Mouse (Mus musculus): Measurements from ENCODE around the gene Proser3. TPM values are rescaled to one million over a fixed set of nuclear protein-coding genes. Genes with fewer than 3 reads are reported as not detected.

Proser3 gene
- polyA plus RNA-seq, 1 experiment from 2014 or later = 17.7 TPM

DNA sequence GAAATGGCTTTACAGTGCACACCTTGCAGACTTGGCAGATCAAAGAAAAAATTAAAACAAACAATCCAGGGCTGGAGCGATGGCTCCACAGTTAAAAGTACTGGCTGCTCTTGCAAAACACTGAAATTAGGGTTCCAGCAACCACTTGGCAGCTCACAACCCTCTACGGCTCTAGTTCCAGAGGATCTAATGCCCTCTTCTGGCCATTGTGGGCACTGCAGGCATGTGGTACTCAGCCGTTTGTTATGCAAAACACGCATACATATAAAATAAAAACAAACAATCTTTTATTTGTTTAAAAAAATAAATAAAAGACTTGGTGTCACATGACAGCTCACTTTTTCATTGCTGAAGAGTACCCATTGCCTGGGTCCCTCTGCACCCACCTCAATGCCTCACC, 59.3 kb downstream of the Proser3 start:
- Histone ChIP-seq H3K4me1 (no peaks in the 10 kb centered on the region), H3K4me3 (no peak overlapping the region), H3K36me3 (replicated peaks) (no peaks in the 10 kb centered on the region), H3K9me3 (no peaks in the 10 kb centered on the region), H3K27me3 (replicated peaks; ENCODE audit: low read depth, poor library complexity, severe bottlenecking) (0 out of 2 replicates have a peak, but pooled peaks cover 4% of the 10 kb centered on the region), H3K27ac (replicated peaks) (no peak overlapping the region)
- peak; percentile 75 for DNase-seq (ENCODE audit: low spot score)
- WGBS = 21% methylated on average over 4 of the region's 4 CpGs

DNA sequence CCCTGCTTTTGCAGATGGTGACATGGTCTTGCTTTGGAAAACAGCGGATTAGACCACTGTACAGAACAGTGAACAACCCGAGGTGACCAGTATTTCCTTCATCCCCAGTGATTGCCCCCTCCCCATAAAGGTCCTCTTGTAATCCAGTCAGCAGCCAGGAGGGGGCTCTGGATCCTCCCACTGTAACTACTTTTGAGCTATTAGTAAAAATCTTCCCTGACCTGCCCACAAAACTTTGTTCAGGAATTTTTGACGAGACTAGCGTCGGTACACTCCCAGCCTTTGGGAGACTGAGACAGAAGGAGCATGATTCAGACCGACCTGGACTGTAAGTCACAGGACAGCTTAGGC, 61.2 kb downstream of the Proser3 start:
- WGBS = 23% methylated on average over 6 of the region's 6 CpGs
- Histone ChIP-seq H3K4me3 (no peak overlapping the region), H3K4me1 (no peaks in the 10 kb centered on the region), H3K9me3 (no peaks in the 10 kb centered on the region), H3K36me3 (replicated peaks) (no peaks in the 10 kb centered on the region), H3K27ac (replicated peaks) (no peak overlapping the region), H3K27me3 (replicated peaks; ENCODE audit: low read depth, poor library complexity, severe bottlenecking) (0 out of 2 replicates have a peak, but pooled peaks cover 4% of the 10 kb centered on the region)
- DNase-seq (ENCODE audit: low spot score) = no peak

DNA sequence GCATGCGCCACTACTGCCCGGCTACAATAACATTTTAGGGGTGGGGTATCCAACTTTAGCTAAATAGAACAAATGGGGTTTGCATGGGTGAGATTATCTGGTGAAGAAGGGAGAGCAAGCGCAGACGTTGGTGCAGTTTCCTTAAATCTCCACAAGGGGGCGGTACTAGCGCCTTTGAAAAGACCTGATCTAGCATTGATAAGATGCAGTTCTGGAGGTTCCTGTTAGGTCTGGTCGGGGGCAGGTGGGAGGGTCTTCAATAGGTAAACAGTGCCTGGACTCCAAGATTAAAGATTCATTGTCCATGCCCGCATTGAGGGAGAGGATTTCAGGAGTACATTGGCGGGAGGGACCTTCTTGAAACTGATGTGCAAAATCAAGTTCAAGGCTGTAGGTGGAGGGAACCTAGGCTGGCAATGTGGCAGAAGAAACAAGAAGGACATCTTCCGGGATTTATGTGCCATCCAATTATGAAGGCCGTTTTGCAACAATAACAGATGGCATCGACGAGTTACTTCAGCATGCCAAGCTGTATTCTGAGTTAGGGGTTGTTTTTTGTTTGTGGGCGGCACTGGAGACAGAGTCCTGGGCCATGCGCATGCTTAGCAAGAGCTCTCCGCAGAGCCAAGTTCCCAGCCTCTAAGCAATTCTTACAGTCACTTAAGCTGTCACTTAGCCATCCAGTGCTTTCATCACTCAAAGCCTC, 61.7 kb downstream of the Proser3 start:
- 0 out of 2 replicates have a peak, but pooled peaks cover 4% of the 10 kb centered on the region for H3K27me3 ChIP-seq (replicated peaks; ENCODE audit: low read depth, poor library complexity, severe bottlenecking)
- peak; percentile 52 for DNase-seq (ENCODE audit: low spot score)
- H3K36me3 ChIP-seq (replicated peaks) = no peaks in the 10 kb centered on the region
- 33% methylated on average over 16 of the region's 16 CpGs for WGBS
- no peaks in the 10 kb centered on the region for H3K9me3 ChIP-seq
- no peak overlapping the region for H3K27ac ChIP-seq (replicated peaks)
- H3K4me1 ChIP-seq = no peaks in the 10 kb centered on the region
- no peak overlapping the region for H3K4me3 ChIP-seq

Small RNA genes within 50 kb of the gene (microRNA-seq; reads per million reads assigned to microRNA genes)
- 1.2 reads per million for gene Gm38670
- 0.91 reads per million for gene Mir3569

Other genes starting within 250 kb of the Proser3 start
- gene Alkbh6, start 243.6 kb downstream of the Proser3 start, polyA plus RNA-seq (2016; fragmentation: Nextera tagmentation; extraction: Ambion mirVana) = 95.5 and 97.0 TPM in 2 replicates
- gene Syne4, start 237.5 kb downstream of the Proser3 start, polyA plus RNA-seq (2016; fragmentation: Nextera tagmentation; extraction: Ambion mirVana) = 51.1 and 65.6 TPM in 2 replicates
- 2.1 TPM in 2 replicates for gene E130208F15Rik, start 230.6 kb downstream of the Proser3 start, polyA plus RNA-seq (2016; fragmentation: Nextera tagmentation; extraction: Ambion mirVana)
- 17.5 and 17.8 TPM in 2 replicates for gene Sdhaf1, start 228.4 kb downstream of the Proser3 start, polyA plus RNA-seq (2016; fragmentation: Nextera tagmentation; extraction: Ambion mirVana)
- gene Lrfn3, start 189.5 kb downstream of the Proser3 start, polyA plus RNA-seq (2016; fragmentation: Nextera tagmentation; extraction: Ambion mirVana) = 5.0 and 5.4 TPM in 2 replicates
- gene Tyrobp, start 138.5 kb downstream of the Proser3 start, polyA plus RNA-seq (2016; fragmentation: Nextera tagmentation; extraction: Ambion mirVana) = 11.8 and 15.4 TPM in 2 replicates
- not detected in 2 replicates for gene Hcst, start 132.4 kb downstream of the Proser3 start, polyA plus RNA-seq (2016; fragmentation: Nextera tagmentation; extraction: Ambion mirVana)
- gene Nfkbid, start 130.6 kb downstream of the Proser3 start, polyA plus RNA-seq (2016; fragmentation: Nextera tagmentation; extraction: Ambion mirVana) = 1.1 and 1.8 TPM in 2 replicates
- gene Aplp1, start 106.8 kb downstream of the Proser3 start, polyA plus RNA-seq (2016; fragmentation: Nextera tagmentation; extraction: Ambion mirVana) = 28.6 and 32.3 TPM in 2 replicates
- 1.3 and 2.2 TPM in 2 replicates for gene Kirrel2, start 94.6 kb downstream of the Proser3 start, polyA plus RNA-seq (2016; fragmentation: Nextera tagmentation; extraction: Ambion mirVana)
- 0.15 and 0.63 TPM in 2 replicates for gene Nphs1, start 94.0 kb downstream of the Proser3 start, polyA plus RNA-seq (2016; fragmentation: Nextera tagmentation; extraction: Ambion mirVana)
- 0.28 TPM in 1 of 2 replicates, not detected in the other for gene Prodh2, start 58.7 kb downstream of the Proser3 start, polyA plus RNA-seq (2016; fragmentation: Nextera tagmentation; extraction: Ambion mirVana)
- gene Arhgap33, start 17.2 kb downstream of the Proser3 start, polyA plus RNA-seq (2016; fragmentation: Nextera tagmentation; extraction: Ambion mirVana) = 24.8 and 25.2 TPM in 2 replicates
- 4.1 and 5.6 TPM in 2 replicates for gene Hspb6, start 121 bp downstream of the Proser3 start, polyA plus RNA-seq (2016; fragmentation: Nextera tagmentation; extraction: Ambion mirVana)
- gene Lin37, start 7.5 kb upstream of the Proser3 start, polyA plus RNA-seq (2016; fragmentation: Nextera tagmentation; extraction: Ambion mirVana) = 42.5 and 45.2 TPM in 2 replicates
- gene U2af1l4, start 11.0 kb upstream of the Proser3 start, polyA plus RNA-seq (2016; fragmentation: Nextera tagmentation; extraction: Ambion mirVana) = 91.5 and 94.9 TPM in 2 replicates
- gene Gm49396, start 11.0 kb upstream of the Proser3 start, polyA plus RNA-seq (2016; fragmentation: Nextera tagmentation; extraction: Ambion mirVana) = 14.2 and 15.3 TPM in 2 replicates
- gene Psenen, start 11.3 kb upstream of the Proser3 start, polyA plus RNA-seq (2016; fragmentation: Nextera tagmentation; extraction: Ambion mirVana) = 112 and 118 TPM in 2 replicates
- gene Igflr1, start 13.1 kb upstream of the Proser3 start, polyA plus RNA-seq (2016; fragmentation: Nextera tagmentation; extraction: Ambion mirVana) = 2.8 and 4.6 TPM in 2 replicates
- gene Kmt2b, start 36.4 kb upstream of the Proser3 start, polyA plus RNA-seq (2016; fragmentation: Nextera tagmentation; extraction: Ambion mirVana) = 8.9 and 10.2 TPM in 2 replicates
- 0.41 TPM in 1 of 2 replicates, not detected in the other for gene Zbtb32, start 46.6 kb upstream of the Proser3 start, polyA plus RNA-seq (2016; fragmentation: Nextera tagmentation; extraction: Ambion mirVana)
- gene Upk1a, start 60.5 kb upstream of the Proser3 start, polyA plus RNA-seq (2016; fragmentation: Nextera tagmentation; extraction: Ambion mirVana) = 0.54 and 1.0 TPM in 2 replicates
- 776 and 799 TPM in 2 replicates for gene Cox6b1, start 73.9 kb upstream of the Proser3 start, polyA plus RNA-seq (2016; fragmentation: Nextera tagmentation; extraction: Ambion mirVana)
- gene Etv2, start 83.6 kb upstream of the Proser3 start, polyA plus RNA-seq (2016; fragmentation: Nextera tagmentation; extraction: Ambion mirVana) = 0.47 and 0.87 TPM in 2 replicates
- 134 and 139 TPM in 2 replicates for gene Rbm42, start 98.0 kb upstream of the Proser3 start, polyA plus RNA-seq (2016; fragmentation: Nextera tagmentation; extraction: Ambion mirVana)
- gene Haus5, start 112.7 kb upstream of the Proser3 start, polyA plus RNA-seq (2016; fragmentation: Nextera tagmentation; extraction: Ambion mirVana) = 79.6 and 80.3 TPM in 2 replicates
- gene Pmis2, start 119.3 kb upstream of the Proser3 start, polyA plus RNA-seq (2016; fragmentation: Nextera tagmentation; extraction: Ambion mirVana) = not detected in 2 replicates
- not detected in 2 replicates for gene 2200002J24Rik, start 146.6 kb upstream of the Proser3 start, polyA plus RNA-seq (2016; fragmentation: Nextera tagmentation; extraction: Ambion mirVana)
- 0.53 and 0.77 TPM in 2 replicates for gene Atp4a, start 159.9 kb upstream of the Proser3 start, polyA plus RNA-seq (2016; fragmentation: Nextera tagmentation; extraction: Ambion mirVana)
- 147 and 151 TPM in 2 replicates for gene Tmem147, start 177.2 kb upstream of the Proser3 start, polyA plus RNA-seq (2016; fragmentation: Nextera tagmentation; extraction: Ambion mirVana)
- gene Gapdhs, start 191.4 kb upstream of the Proser3 start, polyA plus RNA-seq (2016; fragmentation: Nextera tagmentation; extraction: Ambion mirVana) = 0.36 and 0.59 TPM in 2 replicates
- gene Sbsn, start 199.2 kb upstream of the Proser3 start, polyA plus RNA-seq (2016; fragmentation: Nextera tagmentation; extraction: Ambion mirVana) = 0.68 and 1.0 TPM in 2 replicates
- gene Dmkn, start 211.5 kb upstream of the Proser3 start, polyA plus RNA-seq (2016; fragmentation: Nextera tagmentation; extraction: Ambion mirVana) = not detected in 2 replicates
- not detected in 2 replicates for gene Krtdap, start 235.6 kb upstream of the Proser3 start, polyA plus RNA-seq (2016; fragmentation: Nextera tagmentation; extraction: Ambion mirVana)